Mouse (Mus musculus) adrenal gland, postnatal 25 days (tissue): ENCODE measurements at regions not wholly inside any gene's neighbourhood (a gene's known extent, or its start where the extent isn't known, plus 50 kb on each side); places are given as distances from the start of the nearest gene placed in this dataset.
A peak's percentile ranks its signal among the peaks of the same experiment; 100 is the strongest.
"Not testable (repeated sequence)": the region's sequence is repeated elsewhere in the genome, so short reads cannot be mapped to it uniquely, and the experiment has no call there.

Source experiments
- DNase-seq: peaks from one replicate; pipeline ENCODE4 v3.0.0; 2021; ENCODE audit warnings: mixed read lengths

GRCm38 (mm10) chr13:27945062-27945461, 71.0 kb upstream of the Prl4a1 start:
- peak; percentile 46 for DNase-seq

- DNase-seq, result not testable (repeated sequence)
Observed at GRCm38 (mm10) chr13:27960421-27960820, 55.6 kb upstream of the Prl4a1 start.

- not testable (repeated sequence) for DNase-seq
Observed at GRCm38 (mm10) chr13:27962381-27962780, 53.6 kb upstream of the Prl4a1 start.

- DNase-seq, result not testable (repeated sequence)
Observed at GRCm38 (mm10) chr13:27966021-27966420, 50.0 kb upstream of the Prl4a1 start.
